Mouse (Mus musculus): Measurements from ENCODE around the gene Mrpl53. TPM values are rescaled to one million over a fixed set of nuclear protein-coding genes. Genes with fewer than 3 reads are reported as not detected.

The Mrpl53 gene
- total and polyA plus RNA-seq, 3 experiments: 52.2 to 74.0 (median 55.5) TPM

DNA sequence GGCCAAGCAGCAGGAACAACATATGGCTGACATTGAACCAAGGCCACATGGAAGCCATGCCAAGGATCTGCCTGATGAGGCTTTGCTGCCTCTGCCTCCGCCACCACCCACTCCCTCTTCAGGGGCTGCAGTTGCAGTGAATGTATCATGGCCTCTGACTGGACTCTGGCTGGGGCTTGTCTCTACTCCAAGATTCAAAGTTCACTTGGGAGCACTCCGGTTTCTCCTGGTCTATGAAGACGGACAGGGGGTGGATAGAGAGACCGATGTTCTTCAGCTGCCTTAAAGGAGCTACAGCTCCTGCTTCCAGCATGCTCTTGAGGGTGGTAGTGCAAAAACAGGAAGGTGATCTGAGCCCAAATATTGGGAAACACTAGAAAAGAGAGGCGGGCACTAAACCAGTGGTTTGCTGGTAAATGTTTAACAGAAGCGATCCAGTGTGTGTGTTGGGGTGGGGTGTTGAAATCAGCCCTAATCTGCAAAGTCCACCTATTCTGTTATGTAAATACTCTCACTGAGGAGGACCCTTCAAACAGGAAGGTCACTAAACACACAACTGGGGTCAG is 22.7 kb downstream of the Mrpl53 start:
- no peak for TF ChIP-seq KAT2A (IDR thresholded peaks at IDR 0.05; ENCODE audit: insufficient replicate concordance, low read length)
- no peak for TF ChIP-seq JUN (IDR thresholded peaks at IDR 0.05; ENCODE audit: insufficient read depth, low read depth, low read length)
- TF ChIP-seq ZMIZ1 (IDR thresholded peaks at IDR 0.05; ENCODE audit: low read depth, low read length): no peak
- no peak for TF ChIP-seq CHD1 (IDR thresholded peaks at IDR 0.05; ENCODE audit: low read depth, low read length)
- TF ChIP-seq BHLHE40 (IDR thresholded peaks at IDR 0.05; ENCODE audit: low read depth, low read length): no peak
- no peak for TF ChIP-seq RCOR1 (conservative IDR thresholded peaks at IDR 0.05; ENCODE audit: low read depth, low read length)
- TF ChIP-seq NELFE (IDR thresholded peaks at IDR 0.05; ENCODE audit: low read depth, low read length): no peak
- TF ChIP-seq ETS1 (conservative IDR thresholded peaks at IDR 0.05; ENCODE audit: low read depth, low read length): no peak
- TF ChIP-seq UBTF (IDR thresholded peaks at IDR 0.05; ENCODE audit: low read depth, low read length): no peak
- TF ChIP-seq MAFK (IDR thresholded peaks at IDR 0.05; ENCODE audit: insufficient replicate concordance, low read length): no peak
- TF ChIP-seq SMC3 (IDR thresholded peaks at IDR 0.05; ENCODE audit: low read depth, low read length): no peak
- no peak for TF ChIP-seq ZNF384 (IDR thresholded peaks at IDR 0.05; ENCODE audit: low read depth, low read length)
- TF ChIP-seq MAX (IDR thresholded peaks at IDR 0.05; ENCODE audit: low read length): no peak
- no peaks in the 10 kb centered on the region for H3K79me2 ChIP-seq (replicated peaks; ENCODE audit: control insufficient read depth, extremely low read depth, insufficient read depth, poor library complexity, severe bottlenecking)
- DNase-seq (ENCODE audit: extremely low read depth): no peak
- no peaks in the 10 kb centered on the region for H3K36me3 ChIP-seq (replicated peaks in 1 of 2; ENCODE audit: control insufficient read depth in 1 of 2, insufficient read depth in 1 of 2, low read length in 1 of 2)
- H3K9me3 ChIP-seq (replicated peaks; ENCODE audit: low read length): no peaks in the 10 kb centered on the region
- H3K4me3 ChIP-seq (replicated peaks in 1 of 3; ENCODE audit: low read depth in 2 of 3, low read length in 2 of 3, poor library complexity in 1 of 3): no peak overlapping the region
- dilution Hi-C loops (cut with MboI; ENCODE audit: extremely low pct_ligation_motif_present, extremely low pct_unique_long_range_greater_than_20kb, low sequenced_read_pairs): no loop called here
- no peak overlapping the region for H3K4me2 ChIP-seq (ENCODE audit: insufficient read depth, low read depth, poor library complexity, severe bottlenecking)
- in situ Hi-C loops (cut with MboI; ENCODE audit: low pct_ligation_motif_present, low pct_unique_long_range_greater_than_20kb, low sequenced_read_pairs): no loop called here
- no peaks in the 10 kb centered on the region for H3K27me3 ChIP-seq (replicated peaks)
- H3K27ac ChIP-seq (ENCODE audit: insufficient read depth, low read depth): no peak overlapping the region
- no peak overlapping the region for H3K9ac ChIP-seq (ENCODE audit: insufficient read depth, low read depth)
- H3K4me1 ChIP-seq (ENCODE audit: control insufficient read depth in 1 of 2, insufficient read depth in 2 of 2): peaks cover 0 to 18% of the 10 kb centered on the region in 2 experiments; a peak in 2 of 4 replicates

DNA sequence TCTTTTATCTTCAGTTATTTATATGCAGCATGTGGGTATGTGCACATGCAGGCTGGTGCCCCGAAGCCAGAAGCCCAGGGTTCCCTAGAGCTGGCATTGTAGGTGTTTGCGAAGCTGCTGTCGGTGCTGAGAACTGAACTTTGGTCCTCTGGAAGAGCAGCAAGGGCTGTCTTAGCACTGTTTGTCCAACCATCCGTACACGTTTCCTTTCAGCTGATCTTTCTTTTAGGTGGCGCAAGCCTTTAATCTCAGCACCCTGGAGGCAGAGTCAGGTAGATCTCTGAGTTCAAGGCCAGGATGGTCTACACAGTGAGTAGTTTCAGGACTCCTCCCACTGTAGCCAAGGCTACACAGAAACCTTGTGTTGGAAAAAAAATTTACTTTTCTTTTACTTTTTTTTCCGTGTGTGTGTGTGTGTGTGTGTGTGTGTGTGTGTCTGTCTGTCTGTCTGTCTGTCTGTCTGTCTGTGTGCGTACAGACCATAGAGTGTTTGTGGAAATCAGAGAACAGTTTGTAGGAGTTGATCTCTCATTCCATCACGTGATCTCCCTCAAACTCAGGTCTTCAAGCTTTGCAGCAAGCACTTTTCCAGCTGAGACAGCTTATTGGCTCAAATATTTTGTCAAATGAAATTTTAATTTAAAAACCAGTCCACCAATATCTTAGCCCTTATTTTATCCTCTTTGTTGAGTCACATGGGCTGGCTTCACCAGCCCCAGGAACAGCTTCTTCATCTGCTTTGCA is 23.5 kb downstream of the Mrpl53 start:
- H3K9ac ChIP-seq (ENCODE audit: insufficient read depth, low read depth): no peak overlapping the region
- dilution Hi-C loops (cut with MboI; ENCODE audit: extremely low pct_ligation_motif_present, extremely low pct_unique_long_range_greater_than_20kb, low sequenced_read_pairs): no loop called here
- no peaks in the 10 kb centered on the region for H3K9me3 ChIP-seq (replicated peaks; ENCODE audit: low read length)
- H3K4me1 ChIP-seq (ENCODE audit: control insufficient read depth in 1 of 2, insufficient read depth in 2 of 2): peaks cover 1 to 23% of the 10 kb centered on the region in 2 experiments; a peak in 3 of 4 replicates
- H3K27me3 ChIP-seq (replicated peaks): no peaks in the 10 kb centered on the region
- no peaks in the 10 kb centered on the region for H3K36me3 ChIP-seq (replicated peaks in 1 of 2; ENCODE audit: control insufficient read depth in 1 of 2, insufficient read depth in 1 of 2, low read length in 1 of 2)
- TF ChIP-seq SMC3 (IDR thresholded peaks at IDR 0.05; ENCODE audit: low read depth, low read length): no peak
- TF ChIP-seq MEF2A (IDR thresholded peaks at IDR 0.05; ENCODE audit: borderline replicate concordance, low read depth, low read length): no peak
- TF ChIP-seq KAT2A (IDR thresholded peaks at IDR 0.05; ENCODE audit: insufficient replicate concordance, low read length): no peak
- no peak for TF ChIP-seq TBP (conservative IDR thresholded peaks at IDR 0.05; ENCODE audit: low read depth, low read length)
- TF ChIP-seq PAX5 (IDR thresholded peaks at IDR 0.05; ENCODE audit: low read length): no peak
- H3K79me2 ChIP-seq (replicated peaks; ENCODE audit: control insufficient read depth, extremely low read depth, insufficient read depth, poor library complexity, severe bottlenecking): no peaks in the 10 kb centered on the region
- in situ Hi-C loops (cut with MboI; ENCODE audit: low pct_ligation_motif_present, low pct_unique_long_range_greater_than_20kb, low sequenced_read_pairs): no loop called here
- H3K27ac ChIP-seq (ENCODE audit: insufficient read depth, low read depth): no peak overlapping the region
- H3K4me3 ChIP-seq (replicated peaks in 1 of 3; ENCODE audit: low read depth in 2 of 3, low read length in 2 of 3, poor library complexity in 1 of 3): no peak overlapping the region
- DNase-seq (ENCODE audit: extremely low read depth): no peak
- no peak overlapping the region for H3K4me2 ChIP-seq (ENCODE audit: insufficient read depth, low read depth, poor library complexity, severe bottlenecking)

Data from CH12.LX (cell line).